Mouse (Mus musculus): ENCODE measurements around the gene Zfp119b. TPM values are rescaled to one million over a fixed set of nuclear protein-coding genes. Genes with fewer than 3 reads are reported as not detected.

Zfp119b gene
- 2.5 and 2.8 TPM in 2 replicates for polyA plus RNA-seq (2015; fragmentation: Nextera tagmentation; extraction: Ambion mirVana)

DNA sequence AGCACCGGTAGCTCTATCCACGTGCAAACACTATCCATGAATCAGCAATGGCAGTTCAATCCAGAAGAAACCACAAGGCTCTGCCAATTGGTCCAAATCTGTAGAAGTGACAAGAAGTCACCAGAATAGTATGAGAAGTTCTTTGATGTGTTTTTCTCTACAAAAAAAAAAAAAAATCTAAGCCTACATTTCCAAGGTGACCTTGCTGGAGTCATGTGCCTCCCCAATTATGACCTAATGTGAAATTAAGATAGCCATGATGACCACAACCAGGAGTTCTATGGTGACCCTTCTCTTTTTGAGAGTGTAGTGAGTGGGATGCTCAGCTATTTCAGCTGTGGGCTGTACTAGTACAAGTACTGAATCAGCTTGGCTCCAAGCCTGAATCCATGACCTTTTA lies at the start of gene Zfp119b:
Gene Zfp119b, minus strand, starts transcription at position 101 of the 400 bp plus-strand sequence.
- 72% methylated on average over 2 of the region's 2 CpGs for WGBS (ENCODE audit: insufficient replicate concordance)
- H3K9me3 ChIP-seq (replicated peaks; ENCODE audit: control insufficient read depth, low read length) = no peaks in the 10 kb centered on the region
- peaks cover 3% of the 10 kb centered on the region for H3K4me1 ChIP-seq (ENCODE audit: control insufficient read depth, low read depth, low read length)
- no peaks in the 10 kb centered on the region for H3K27me3 ChIP-seq (ENCODE audit: control insufficient read depth, insufficient read depth, low read depth, low read length)
- no peak within 1 kb of the TSS for H3K27ac ChIP-seq (ENCODE audit: low read length)
- no peaks in the 10 kb centered on the region for H3K36me3 ChIP-seq (ENCODE audit: control insufficient read depth, insufficient read depth)
- H3K4me2 ChIP-seq (ENCODE audit: low read depth, low read length) = no peak within 1 kb of the TSS
- H3K4me3 ChIP-seq (ENCODE audit: low read depth, low read length) = no peak within 1 kb of the TSS
- H3K9ac ChIP-seq (ENCODE audit: low read depth, low read length) = no peak within 1 kb of the TSS
- no peak for ATAC-seq (ENCODE audit: low read depth)

DNA sequence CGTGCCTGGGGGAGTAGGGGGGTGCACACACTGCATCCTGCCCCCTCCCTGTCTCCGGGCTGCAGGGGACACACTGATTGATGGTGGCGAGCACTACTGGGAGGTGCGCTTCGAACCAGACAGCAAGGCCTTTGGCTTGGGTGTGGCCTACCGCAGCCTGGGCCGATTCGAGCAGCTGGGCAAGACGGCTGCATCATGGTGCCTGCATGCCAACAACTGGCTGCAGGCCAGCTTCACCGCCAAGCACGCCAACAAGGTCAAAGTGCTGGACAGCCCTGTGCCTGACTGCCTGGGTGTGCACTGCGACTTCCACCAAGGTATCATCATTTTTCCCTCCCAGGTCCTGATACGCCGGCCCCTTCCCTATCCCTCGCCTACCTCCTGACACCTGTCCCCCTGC lies 46.7 kb upstream of the Zfp119b start:
- Histone ChIP-seq H3K4me3 (ENCODE audit: low read depth, low read length) (no peak overlapping the region), H3K27me3 (ENCODE audit: control insufficient read depth, insufficient read depth, low read depth, low read length) (peaks cover 3% of the 10 kb centered on the region), H3K36me3 (ENCODE audit: control insufficient read depth, insufficient read depth) (no peaks in the 10 kb centered on the region), H3K9ac (ENCODE audit: low read depth, low read length) (no peak overlapping the region), H3K27ac (ENCODE audit: low read length) (no peak overlapping the region), H3K4me1 (ENCODE audit: control insufficient read depth, low read depth, low read length) (no peaks in the 10 kb centered on the region), H3K9me3 (replicated peaks; ENCODE audit: control insufficient read depth, low read length) (no peaks in the 10 kb centered on the region), H3K4me2 (ENCODE audit: low read depth, low read length) (no peak overlapping the region)
- no peak for ATAC-seq (ENCODE audit: low read depth)
- WGBS (ENCODE audit: insufficient replicate concordance) = 78% methylated on average over 15 of the region's 15 CpGs

- no peaks in the 10 kb centered on the region for H3K9me3 ChIP-seq (replicated peaks; ENCODE audit: control insufficient read depth, low read length)
- H3K27me3 ChIP-seq (ENCODE audit: control insufficient read depth, insufficient read depth, low read depth, low read length) = peaks cover 18% of the 10 kb centered on the region
- H3K36me3 ChIP-seq (ENCODE audit: control insufficient read depth, insufficient read depth) = no peaks in the 10 kb centered on the region
- no peak for ATAC-seq (ENCODE audit: low read depth)
- no peaks in the 10 kb centered on the region for H3K4me1 ChIP-seq (ENCODE audit: control insufficient read depth, low read depth, low read length)
- no peak overlapping the region for H3K4me3 ChIP-seq (ENCODE audit: low read depth, low read length)
- no peak overlapping the region for H3K27ac ChIP-seq (ENCODE audit: low read length)
- H3K9ac ChIP-seq (ENCODE audit: low read depth, low read length) = no peak overlapping the region
- 63% methylated on average over 8 of the region's 8 CpGs for WGBS (ENCODE audit: insufficient replicate concordance)
- H3K4me2 ChIP-seq (ENCODE audit: low read depth, low read length) = no peak overlapping the region
Observed at GRCm38 (mm10) chr17:55990278-55990898, 41.1 kb upstream of the Zfp119b start.

GRCm38 (mm10) chr17:55986030-55986961 lies 37.0 kb upstream of the Zfp119b start, which contains the start of gene Fsd1:
TSS of gene Fsd1 (plus strand) at chr17:55986509.
- ATAC-seq (ENCODE audit: low read depth) = no peak
- Histone ChIP-seq H3K4me3 (ENCODE audit: low read depth, low read length) (no peak within 1 kb of the TSS), H3K9me3 (replicated peaks; ENCODE audit: control insufficient read depth, low read length) (no peaks in the 10 kb centered on the region), H3K4me1 (ENCODE audit: control insufficient read depth, low read depth, low read length) (no peaks in the 10 kb centered on the region), H3K4me2 (ENCODE audit: low read depth, low read length) (no peak within 1 kb of the TSS), H3K27me3 (ENCODE audit: control insufficient read depth, insufficient read depth, low read depth, low read length) (peaks cover 18% of the 10 kb centered on the region), H3K27ac (ENCODE audit: low read length) (no peak within 1 kb of the TSS), H3K36me3 (ENCODE audit: control insufficient read depth, insufficient read depth) (no peaks in the 10 kb centered on the region), H3K9ac (ENCODE audit: low read depth, low read length) (no peak within 1 kb of the TSS)
- WGBS (ENCODE audit: insufficient replicate concordance) = 8% methylated on average over 35 of the region's 35 CpGs

DNA sequence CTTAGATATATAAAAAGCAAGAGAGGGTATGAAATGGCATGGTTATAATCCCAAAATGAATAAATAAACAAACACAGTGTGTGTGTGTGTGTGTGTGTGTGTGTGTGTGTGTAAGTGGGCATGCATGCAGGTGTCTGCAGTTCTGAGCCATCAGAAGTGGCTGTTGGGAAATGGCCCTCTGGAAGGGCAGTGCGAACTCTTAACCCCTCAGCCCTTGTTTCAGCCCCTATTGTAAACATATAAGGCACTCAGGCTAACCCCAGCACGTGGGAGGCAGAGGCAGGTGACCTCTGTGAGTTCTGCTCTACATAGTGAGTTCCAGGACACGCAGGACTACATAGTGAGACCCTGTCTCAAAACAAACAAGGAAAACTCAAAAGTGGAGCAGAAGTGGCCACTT lies 28.0 kb upstream of the Zfp119b start:
- Histone ChIP-seq H3K4me2 (ENCODE audit: low read depth, low read length) (no peak overlapping the region), H3K36me3 (ENCODE audit: control insufficient read depth, insufficient read depth) (no peaks in the 10 kb centered on the region), H3K9me3 (replicated peaks; ENCODE audit: control insufficient read depth, low read length) (no peaks in the 10 kb centered on the region), H3K4me1 (ENCODE audit: control insufficient read depth, low read depth, low read length) (peaks cover 3% of the 10 kb centered on the region), H3K27ac (ENCODE audit: low read length) (no peak overlapping the region), H3K9ac (ENCODE audit: low read depth, low read length) (no peak overlapping the region), H3K4me3 (ENCODE audit: low read depth, low read length) (no peak overlapping the region), H3K27me3 (ENCODE audit: control insufficient read depth, insufficient read depth, low read depth, low read length) (no peaks in the 10 kb centered on the region; the same call in 1 of the 2 replicates)
- peak; percentile 59 for ATAC-seq (ENCODE audit: low read depth)
- WGBS (ENCODE audit: insufficient replicate concordance) = 38% methylated on average over 3 of the region's 3 CpGs

GRCm38 (mm10) chr17:55976255-55976862 lies 27.1 kb upstream of the Zfp119b start:
- 14% methylated on average over 13 of the region's 13 CpGs for WGBS (ENCODE audit: insufficient replicate concordance)
- Histone ChIP-seq H3K4me1 (ENCODE audit: control insufficient read depth, low read depth, low read length) (peaks cover 3% of the 10 kb centered on the region), H3K9me3 (replicated peaks; ENCODE audit: control insufficient read depth, low read length) (no peaks in the 10 kb centered on the region), H3K9ac (ENCODE audit: low read depth, low read length) (no peak overlapping the region), H3K36me3 (ENCODE audit: control insufficient read depth, insufficient read depth) (no peaks in the 10 kb centered on the region), H3K4me2 (ENCODE audit: low read depth, low read length) (no peak overlapping the region; the same call in 1 of the 2 replicates), H3K4me3 (ENCODE audit: low read depth, low read length) (no peak overlapping the region), H3K27ac (ENCODE audit: low read length) (no peak overlapping the region), H3K27me3 (ENCODE audit: control insufficient read depth, insufficient read depth, low read depth, low read length) (peaks cover 8% of the 10 kb centered on the region)
- ATAC-seq (ENCODE audit: low read depth) = peak; percentile 67

DNA sequence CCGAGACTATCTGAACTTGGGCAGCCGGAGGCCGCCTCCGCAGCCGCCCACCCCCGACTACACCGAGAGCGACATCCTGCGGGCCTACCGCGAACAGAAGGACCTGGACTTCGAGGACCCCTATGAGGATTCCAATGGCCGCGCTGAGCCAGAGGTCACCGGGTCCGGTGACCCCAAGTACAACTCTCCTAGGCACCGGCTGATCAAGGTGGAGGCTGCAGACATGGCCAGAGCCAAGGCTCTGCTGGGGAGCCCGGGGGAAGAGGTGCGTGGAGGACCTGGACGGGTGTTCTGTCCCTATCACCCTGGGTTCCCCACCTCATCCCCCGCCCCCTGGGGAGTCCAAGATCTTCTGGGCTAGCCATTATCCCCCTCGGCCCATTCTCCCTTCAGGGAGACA lies 22.2 kb upstream of the Zfp119b start:
- H3K27me3 ChIP-seq (ENCODE audit: control insufficient read depth, insufficient read depth, low read depth, low read length) = peaks cover 31% of the 10 kb centered on the region
- WGBS (ENCODE audit: insufficient replicate concordance) = 28% methylated on average over 22 of the region's 22 CpGs
- H3K27ac ChIP-seq (ENCODE audit: low read length) = no peak overlapping the region
- H3K4me2 ChIP-seq (ENCODE audit: low read depth, low read length) = no peak overlapping the region
- no peak overlapping the region for H3K9ac ChIP-seq (ENCODE audit: low read depth, low read length)
- H3K9me3 ChIP-seq (replicated peaks; ENCODE audit: control insufficient read depth, low read length) = no peaks in the 10 kb centered on the region
- no peak overlapping the region for H3K4me3 ChIP-seq (ENCODE audit: low read depth, low read length)
- no peaks in the 10 kb centered on the region for H3K4me1 ChIP-seq (ENCODE audit: control insufficient read depth, low read depth, low read length)
- ATAC-seq (ENCODE audit: low read depth) = no peak
- no peaks in the 10 kb centered on the region; the same call in 1 of the 2 replicates for H3K36me3 ChIP-seq (ENCODE audit: control insufficient read depth, insufficient read depth)

DNA sequence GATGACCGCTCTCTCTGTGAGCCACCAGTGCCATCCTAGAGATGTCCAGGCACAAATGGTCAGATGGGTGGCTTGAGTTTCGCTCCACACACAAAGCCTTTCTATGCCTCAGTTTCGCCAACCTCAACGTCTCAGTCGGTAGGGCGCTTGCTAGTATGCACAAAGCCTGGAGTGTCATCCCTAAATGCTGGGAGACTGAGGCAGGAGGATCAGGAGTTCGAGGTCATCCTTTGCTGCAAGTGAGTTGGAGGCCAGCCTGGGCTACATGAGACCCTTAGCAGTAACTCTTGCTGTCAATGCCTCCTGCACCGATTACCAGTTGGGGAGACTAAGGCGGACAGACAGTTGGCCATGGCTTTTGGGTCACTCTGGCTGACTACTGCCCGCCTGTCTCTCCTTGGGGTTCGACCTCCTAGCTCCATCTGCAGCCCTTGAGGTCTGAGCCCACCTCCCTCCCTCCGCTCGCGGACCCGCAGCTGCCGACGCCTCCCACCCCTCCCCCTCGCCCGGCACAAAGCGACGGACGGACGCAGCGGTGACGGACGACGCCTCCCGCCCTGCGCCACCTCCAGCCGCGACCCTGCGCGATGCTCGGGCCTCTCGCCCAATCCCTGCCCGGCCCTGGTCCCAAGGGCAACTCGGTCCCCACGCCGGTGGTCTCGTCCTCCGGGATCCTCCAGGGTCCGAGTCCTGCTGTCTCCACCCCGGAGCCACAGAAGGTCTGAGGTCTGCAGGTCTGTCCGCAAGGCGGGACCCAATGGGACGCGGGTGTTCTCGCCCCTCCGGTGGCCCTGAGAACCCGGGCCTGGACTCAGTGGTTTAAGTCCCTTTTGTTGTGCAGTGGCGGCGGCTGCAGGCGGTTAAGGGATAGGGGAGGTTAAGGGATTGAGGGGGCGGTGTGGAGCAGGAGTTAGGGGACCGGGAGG lies 20.9 kb upstream of the Zfp119b start, which contains the start of gene Shd:
Gene Shd, plus strand, starts transcription at position 502 of the 926 bp plus-strand sequence.
- H3K9ac ChIP-seq (ENCODE audit: low read depth, low read length) = peak within 1 kb of the TSS; percentile 5; the same call in 1 of the 2 replicates
- H3K4me3 ChIP-seq (ENCODE audit: low read depth, low read length) = peak within 1 kb of the TSS; percentile 37
- no peak within 1 kb of the TSS for H3K27ac ChIP-seq (ENCODE audit: low read length)
- H3K9me3 ChIP-seq (replicated peaks; ENCODE audit: control insufficient read depth, low read length) = no peaks in the 10 kb centered on the region
- no peaks in the 10 kb centered on the region for H3K4me1 ChIP-seq (ENCODE audit: control insufficient read depth, low read depth, low read length)
- peak within 1 kb of the TSS; percentile 63 for H3K4me2 ChIP-seq (ENCODE audit: low read depth, low read length)
- 9% methylated on average over 54 of the region's 55 CpGs for WGBS (ENCODE audit: insufficient replicate concordance)
- H3K36me3 ChIP-seq (ENCODE audit: control insufficient read depth, insufficient read depth) = no peaks in the 10 kb centered on the region; the same call in 1 of the 2 replicates
- peaks cover 31% of the 10 kb centered on the region for H3K27me3 ChIP-seq (ENCODE audit: control insufficient read depth, insufficient read depth, low read depth, low read length)
- ATAC-seq (ENCODE audit: low read depth) = no peak

Measured in liver, embryonic 16.5 days (tissue).